Mouse (Mus musculus) stomach, embryonic 14.5 days (tissue): ENCODE data around the gene Fgf23. TPM values are rescaled to one million over a fixed set of nuclear protein-coding genes. Genes with fewer than 3 reads are reported as not detected.

ENCODE experiments used
- ATAC-seq: fragments of 200-750 bp; cut with Nextera tagmentation; 2 replicates; pipeline ENCODE4 v1.8.0; 2017; ENCODE audit warnings: low read depth, moderate TSS enrichment; ENCODE audit not compliant: insufficient number of reproducible peaks, insufficient read depth, low FRiP score
- H3K27ac ChIP-seq: fragments of 300-500 bp; sonication (generic); 2 replicates; pipeline ENCODE4 v1.5.1; 2014; ENCODE audit warnings: mild to moderate bottlenecking, low read length, moderate library complexity, mixed read lengths
- H3K27me3 ChIP-seq: fragments of 300-500 bp; sonication (generic); 2 replicates; pipeline ENCODE4 v1.6.1; 2014; ENCODE audit warnings: low read length, control low read depth, mixed read lengths; ENCODE audit not compliant: control insufficient read depth, insufficient read depth
- H3K36me3 ChIP-seq: fragments of 300-500 bp; sonication (generic); 2 replicates; pipeline ENCODE4 v1.6.1; 2014; ENCODE audit warnings: mild to moderate bottlenecking, control low read depth, low read length, moderate library complexity, mixed read lengths; ENCODE audit not compliant: control insufficient read depth, insufficient read depth
- H3K4me1 ChIP-seq: fragments of 300-500 bp; sonication (generic); 2 replicates; pipeline ENCODE4 v1.6.1; 2014; ENCODE audit warnings: low read length, control low read depth, mixed read lengths; ENCODE audit not compliant: control insufficient read depth, insufficient read depth
- H3K4me2 ChIP-seq: fragments of 300-500 bp; sonication (generic); replicated peaks from 2 replicates; pipeline ENCODE4 v1.6.1; 2014; ENCODE audit warnings: low read depth, low read length, control low read depth
- H3K4me3 ChIP-seq: fragments of 300-500 bp; sonication (generic); 2 replicates; pipeline ENCODE4 v1.5.1; 2014; ENCODE audit warnings: low read depth, low read length, control low read depth
- H3K9ac ChIP-seq: fragments of 300-500 bp; sonication (generic); replicated peaks from 2 replicates; pipeline ENCODE4 v1.6.1; 2014; ENCODE audit warnings: low read depth, mild to moderate bottlenecking, control low read depth, low read length, moderate library complexity, mixed read lengths
- H3K9me3 ChIP-seq: fragments of 300-500 bp; sonication (generic); 2 replicates; pipeline ENCODE4 v1.6.1; 2016; ENCODE audit warnings: low read depth, low read length, control low read depth; ENCODE audit not compliant: control insufficient read depth
- WGBS: fragments of 180-500 bp; shearing (Covaris S2); extraction: QIAGEN DNeasy Blood & Tissue Kit; methylation state at CpG from one replicate; pipeline ENCODE4 v1.1.7; 2014; 5-methylcytosine and 5-hydroxymethylcytosine counted together
- polyA plus RNA-seq: library from polyadenylated mRNA; unstranded; fragments of >200 nt; fragmentation: Nextera tagmentation; extraction: Ambion mirVana; gene quantifications from 2 replicates; pipeline ENCODE4 v1.2.1, GENCODE M21; 2014

Gene Fgf23
- polyA plus RNA-seq = not detected in 2 replicates

DNA sequence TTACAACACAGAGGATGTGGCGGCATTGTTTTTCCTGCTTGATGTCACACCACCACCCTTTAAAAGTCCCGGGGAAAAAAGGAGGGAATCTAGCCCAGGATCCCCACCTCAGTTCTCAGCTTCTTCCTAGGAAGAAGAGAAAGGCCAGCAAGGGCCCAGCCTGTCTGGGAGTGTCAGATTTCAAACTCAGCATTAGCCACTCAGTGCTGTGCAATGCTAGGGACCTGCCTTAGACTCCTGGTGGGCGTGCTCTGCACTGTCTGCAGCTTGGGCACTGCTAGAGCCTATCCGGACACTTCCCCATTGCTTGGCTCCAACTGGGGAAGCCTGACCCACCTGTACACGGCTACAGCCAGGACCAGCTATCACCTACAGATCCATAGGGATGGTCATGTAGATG is at the start of gene Fgf23:
TSS of gene Fgf23 (plus strand) at position 86 of the 400 bp plus-strand sequence.
- peak; percentile 88 for ATAC-seq
- H3K9me3 ChIP-seq = no peaks in the 10 kb centered on the region
- no peak within 1 kb of the TSS for H3K9ac ChIP-seq
- H3K36me3 ChIP-seq = no peaks in the 10 kb centered on the region
- no peaks in the 10 kb centered on the region for H3K27me3 ChIP-seq
- 5% methylated on average over 5 of the region's 5 CpGs for WGBS
- H3K4me1 ChIP-seq = no peaks in the 10 kb centered on the region
- H3K27ac ChIP-seq = no peak within 1 kb of the TSS
- H3K4me2 ChIP-seq = no peak within 1 kb of the TSS
- H3K4me3 ChIP-seq = no peak within 1 kb of the TSS

DNA sequence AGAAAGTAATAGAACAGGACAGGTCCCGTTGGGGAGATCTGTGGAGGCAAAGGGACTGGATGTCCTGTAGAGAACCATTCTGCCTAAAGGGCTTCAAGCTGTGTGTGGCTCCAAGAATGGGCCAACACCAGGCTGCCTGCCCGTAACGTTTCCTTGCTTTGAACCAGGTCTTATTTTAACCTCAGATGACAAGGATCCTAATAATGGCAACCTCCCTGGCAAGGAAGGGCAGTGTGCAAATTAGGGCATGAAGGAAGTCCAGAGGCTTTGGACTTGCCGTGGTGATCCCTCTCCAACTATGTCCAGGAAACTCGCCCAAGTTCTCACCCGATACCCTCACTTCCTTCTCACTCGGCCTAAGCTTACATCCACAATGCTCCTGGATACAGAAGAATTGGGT is 47.9 kb upstream of the Fgf23 start:
- Histone ChIP-seq H3K9me3 (no peaks in the 10 kb centered on the region), H3K27me3 (peaks cover 2% of the 10 kb centered on the region; the same call in 1 of the 2 replicates), H3K4me3 (no peak overlapping the region), H3K27ac (no peak overlapping the region), H3K36me3 (no peaks in the 10 kb centered on the region), H3K9ac (no peak overlapping the region), H3K4me2 (no peak overlapping the region), H3K4me1 (no peaks in the 10 kb centered on the region)
- WGBS = 77% methylated on average over 7 of the region's 7 CpGs
- no peak for ATAC-seq

DNA sequence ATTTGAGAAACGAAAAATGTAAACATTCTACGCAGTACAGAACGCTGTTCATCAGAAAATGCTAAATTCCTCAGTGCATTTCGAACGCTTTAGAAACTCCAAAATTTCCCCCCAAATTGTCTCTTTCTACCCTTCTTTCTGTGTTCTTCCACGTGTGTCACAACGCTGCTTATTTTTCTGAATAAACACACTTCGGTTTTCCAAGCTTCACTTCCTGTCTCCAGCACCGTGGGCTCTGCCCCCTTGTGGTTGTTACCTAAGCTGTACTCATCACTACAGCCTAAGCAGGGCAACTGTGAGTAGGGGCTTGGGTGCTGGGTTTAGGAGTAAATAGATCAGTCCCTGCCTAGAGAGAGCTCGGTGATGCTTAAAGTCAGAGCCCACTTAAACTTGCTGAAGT is 37.9 kb upstream of the Fgf23 start:
- H3K27ac ChIP-seq = no peak overlapping the region
- 16% methylated on average over 10 of the region's 10 CpGs for WGBS

DNA sequence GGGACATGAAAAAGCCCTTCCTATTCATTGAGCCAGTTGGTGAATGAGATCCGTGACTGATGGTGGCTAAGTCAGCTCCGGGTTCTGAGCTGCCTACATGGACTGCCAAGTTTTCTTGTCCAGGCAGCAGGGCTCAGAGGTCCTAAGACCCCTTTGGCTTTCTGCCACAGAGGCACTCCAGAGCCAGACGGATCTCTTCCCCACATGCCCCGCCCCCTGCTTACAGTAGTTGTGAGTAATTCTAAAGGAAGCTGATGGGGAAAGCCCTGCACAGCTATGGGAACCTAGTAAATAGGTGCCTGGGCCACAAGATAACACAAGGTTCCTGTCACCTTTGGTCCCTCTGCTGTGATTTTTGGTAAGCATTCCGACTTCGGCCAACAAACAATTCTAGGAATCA is 27.8 kb upstream of the Fgf23 start:
- WGBS = 45% methylated on average over 6 of the region's 6 CpGs
- Histone ChIP-seq H3K9ac (no peak overlapping the region), H3K4me1 (no peaks in the 10 kb centered on the region), H3K4me2 (no peak overlapping the region), H3K27ac (no peak overlapping the region), H3K4me3 (no peak overlapping the region), H3K36me3 (no peaks in the 10 kb centered on the region), H3K9me3 (no peaks in the 10 kb centered on the region), H3K27me3 (no peaks in the 10 kb centered on the region)
- 0 out of 2 replicates have a peak, but pooled peaks have one; percentile 33 for ATAC-seq

More for the DNA sequence above, 37.9 kb upstream of the Fgf23 start:
- no peak overlapping the region for H3K9ac ChIP-seq
- H3K4me3 ChIP-seq = peak overlapping the region; percentile 22; the same call in 1 of the 2 replicates
- peak overlapping the region; percentile 37 for H3K4me2 ChIP-seq
- no peak for ATAC-seq
- H3K4me1 ChIP-seq = no peaks in the 10 kb centered on the region; the same call in 1 of the 2 replicates
- no peaks in the 10 kb centered on the region for H3K9me3 ChIP-seq
- no peaks in the 10 kb centered on the region for H3K27me3 ChIP-seq
- H3K36me3 ChIP-seq = no peaks in the 10 kb centered on the region

DNA sequence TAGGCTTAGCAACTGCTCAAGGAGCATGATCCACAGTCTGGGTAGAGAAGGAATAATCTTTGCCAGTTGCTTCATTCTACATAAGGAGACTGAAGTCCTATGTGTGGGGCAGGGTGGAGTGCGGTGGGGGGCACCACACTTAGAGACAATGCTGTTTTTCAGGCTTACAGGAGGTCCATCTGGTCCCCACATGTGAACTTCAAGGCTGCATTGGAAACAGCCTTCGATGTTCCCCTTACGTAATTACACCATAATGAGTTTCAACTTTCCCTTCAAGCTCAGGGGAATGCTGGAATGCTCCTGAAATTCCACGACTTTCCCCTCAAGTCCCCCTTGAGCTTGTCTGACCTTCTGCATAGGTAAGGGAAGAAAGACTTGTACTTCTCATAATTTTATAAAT is 21.9 kb upstream of the Fgf23 start:
- H3K4me1 ChIP-seq = no peaks in the 10 kb centered on the region
- H3K27ac ChIP-seq = no peak overlapping the region
- no peaks in the 10 kb centered on the region for H3K9me3 ChIP-seq
- no peak overlapping the region for H3K4me3 ChIP-seq
- H3K4me2 ChIP-seq = no peak overlapping the region
- no peaks in the 10 kb centered on the region for H3K36me3 ChIP-seq
- no peak for ATAC-seq
- H3K27me3 ChIP-seq = no peaks in the 10 kb centered on the region
- 60% methylated on average over 4 of the region's 4 CpGs for WGBS
- H3K9ac ChIP-seq = no peak overlapping the region

DNA sequence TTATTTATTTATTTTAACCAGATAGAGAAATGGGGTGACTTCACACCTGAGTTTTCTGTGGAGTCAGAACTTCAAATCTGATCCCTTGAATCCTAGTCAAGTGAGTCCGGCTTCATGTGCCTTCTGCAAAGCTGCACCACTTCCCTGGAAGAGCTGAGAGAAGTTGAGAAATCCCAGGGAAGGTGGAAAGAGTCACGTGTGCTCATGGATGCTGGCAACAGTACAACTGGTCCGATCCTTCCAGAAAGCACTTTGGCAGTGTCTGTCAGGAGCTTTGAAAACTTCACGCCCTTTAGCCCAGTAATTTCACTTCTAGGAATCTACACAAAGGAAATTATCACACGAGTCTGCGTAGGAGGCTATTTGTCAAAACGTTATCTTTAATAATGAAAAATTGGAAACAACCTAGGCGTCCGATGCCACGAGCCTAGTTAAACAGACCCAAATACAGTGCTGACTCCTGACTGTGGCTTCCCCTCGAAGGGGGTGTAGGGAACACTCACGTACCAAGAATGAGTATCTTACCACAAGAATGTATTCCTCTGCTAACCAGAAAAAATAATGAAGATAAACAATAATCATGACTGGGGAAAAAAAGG is 15.6 kb upstream of the Fgf23 start:
- 36% methylated on average over 12 of the region's 12 CpGs for WGBS
- H3K27ac ChIP-seq = no peak overlapping the region
- no peak overlapping the region for H3K9ac ChIP-seq
- no peak for ATAC-seq
- H3K4me2 ChIP-seq = no peak overlapping the region
- no peaks in the 10 kb centered on the region for H3K36me3 ChIP-seq
- H3K27me3 ChIP-seq = no peaks in the 10 kb centered on the region
- H3K9me3 ChIP-seq = no peaks in the 10 kb centered on the region
- H3K4me1 ChIP-seq = no peaks in the 10 kb centered on the region
- H3K4me3 ChIP-seq = no peak overlapping the region

DNA sequence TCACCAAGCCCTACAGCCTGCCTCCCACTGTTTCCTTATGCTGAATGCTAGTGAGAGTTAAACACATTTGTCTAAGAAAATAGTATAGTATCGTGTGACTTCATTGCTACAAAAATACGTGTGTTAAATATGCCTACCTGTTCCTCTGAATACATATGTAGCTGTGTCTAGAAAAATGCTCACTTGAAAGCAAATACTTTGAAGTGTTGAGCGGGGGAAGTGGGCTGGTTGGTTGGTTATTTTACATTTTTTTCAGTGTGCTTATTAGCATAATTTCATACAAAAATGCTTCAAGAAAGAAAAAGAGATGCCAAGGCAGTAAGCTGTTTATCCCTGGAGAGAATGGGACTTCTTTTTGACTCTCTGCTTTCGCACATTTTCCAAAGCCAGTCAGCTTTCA is 12.7 kb upstream of the Fgf23 start:
- Histone ChIP-seq H3K27ac (no peak overlapping the region), H3K36me3 (no peaks in the 10 kb centered on the region), H3K4me3 (no peak overlapping the region), H3K9me3 (no peaks in the 10 kb centered on the region), H3K27me3 (no peaks in the 10 kb centered on the region), H3K4me2 (no peak overlapping the region), H3K9ac (no peak overlapping the region), H3K4me1 (peaks cover 5% of the 10 kb centered on the region; the same call in 1 of the 2 replicates)
- ATAC-seq = no peak
- 73% methylated on average over 4 of the region's 4 CpGs for WGBS

DNA sequence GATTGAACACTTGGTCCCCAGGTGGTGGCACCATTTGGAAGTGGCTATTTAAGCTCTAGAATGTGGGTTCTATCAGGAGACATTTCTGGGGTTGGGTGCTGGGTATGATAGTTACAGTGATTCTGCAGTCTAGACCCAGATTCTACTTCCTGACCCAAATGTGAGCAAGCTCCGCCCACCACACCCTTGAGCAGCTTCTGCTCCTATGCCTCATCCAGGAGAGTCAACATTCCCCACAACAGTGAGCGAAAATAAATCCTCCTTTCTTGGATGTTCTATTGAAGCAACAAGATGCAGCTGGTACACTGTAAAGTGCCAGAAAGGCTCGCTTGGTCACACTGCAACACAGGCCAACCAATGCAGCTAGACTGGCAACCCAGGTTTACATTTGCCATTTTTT is 8.8 kb upstream of the Fgf23 start:
- Histone ChIP-seq H3K9me3 (no peaks in the 10 kb centered on the region), H3K4me2 (no peak overlapping the region), H3K27me3 (no peaks in the 10 kb centered on the region), H3K36me3 (no peaks in the 10 kb centered on the region), H3K9ac (no peak overlapping the region), H3K4me3 (no peak overlapping the region), H3K27ac (no peak overlapping the region), H3K4me1 (peaks cover 6% of the 10 kb centered on the region; the same call in 1 of the 2 replicates)
- WGBS = 81% methylated on average over 3 of the region's 3 CpGs
- no peak for ATAC-seq

DNA sequence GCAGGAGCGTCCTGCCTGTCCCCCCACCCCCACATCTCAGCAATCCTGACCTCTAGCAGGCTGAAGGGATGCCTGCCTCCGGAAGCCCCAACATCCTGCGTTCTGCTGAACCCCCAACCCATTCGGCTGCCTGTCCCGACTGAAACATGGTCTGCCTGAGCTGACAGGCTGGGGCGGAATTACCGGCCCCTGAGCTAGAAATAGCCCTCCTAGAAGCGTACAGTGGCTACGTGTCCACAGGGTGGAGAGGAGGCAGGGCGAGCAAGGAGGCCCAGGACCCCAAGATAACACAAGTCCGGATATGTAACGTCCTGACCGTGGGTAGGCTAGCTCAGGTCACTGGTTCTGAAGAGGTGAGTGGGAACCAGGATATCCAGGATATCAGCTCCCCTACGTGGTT is 7.9 kb upstream of the Fgf23 start:
- no peak overlapping the region for H3K4me3 ChIP-seq
- H3K27me3 ChIP-seq = no peaks in the 10 kb centered on the region
- WGBS = 9% methylated on average over 14 of the region's 14 CpGs
- no peaks in the 10 kb centered on the region for H3K9me3 ChIP-seq
- no peaks in the 10 kb centered on the region for H3K36me3 ChIP-seq
- peaks cover 6% of the 10 kb centered on the region; the same call in 1 of the 2 replicates for H3K4me1 ChIP-seq
- no peak overlapping the region for H3K9ac ChIP-seq
- ATAC-seq = no peak
- H3K27ac ChIP-seq = no peak overlapping the region
- peak overlapping the region; percentile 26; the same call in 1 of the 2 replicates for H3K4me2 ChIP-seq
